Mouse (Mus musculus): ENCODE measurements at regions not wholly inside any gene's neighbourhood (a gene's known extent, or its start where the extent isn't known, plus 50 kb on each side); places are given as distances from the start of the nearest gene placed in this dataset.
A peak's percentile ranks its signal among the peaks of the same experiment; 100 is the strongest.

DNA sequence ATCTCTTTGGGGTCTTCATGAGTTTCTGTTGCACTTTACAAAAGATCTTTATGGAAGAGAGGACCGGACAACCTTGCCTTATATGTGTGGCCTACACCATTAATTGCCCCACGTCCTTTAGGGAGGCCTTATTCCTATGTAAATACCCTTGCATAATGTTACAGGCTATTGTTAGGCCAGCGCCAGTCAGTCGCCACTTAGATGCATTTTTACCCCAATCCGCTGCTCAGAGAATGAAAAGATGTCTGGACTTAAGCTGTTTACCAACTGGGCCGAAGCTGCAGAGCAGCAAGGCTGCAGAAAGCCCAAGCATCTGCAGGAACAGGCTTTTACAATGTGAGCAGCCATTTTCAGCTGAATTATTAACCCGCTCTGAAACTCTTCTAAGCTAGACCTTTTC is 79.5 kb upstream of the Otx2 start:
- Histone ChIP-seq H3K9me3 (ENCODE audit: control insufficient read depth, low read length) (no peaks in the 10 kb centered on the region; the same call in 1 of the 2 replicates), H3K36me3 (ENCODE audit: control insufficient read depth, insufficient read depth) (no peaks in the 10 kb centered on the region), H3K27me3 (replicated peaks; ENCODE audit: control insufficient read depth, insufficient read depth, low read length) (peaks cover 24% of the 10 kb centered on the region), H3K27ac (ENCODE audit: low read length) (no peak overlapping the region), H3K9ac (replicated peaks; ENCODE audit: low read depth, low read length) (no peak overlapping the region), H3K4me3 (replicated peaks; ENCODE audit: low read length) (no peak overlapping the region), H3K4me2 (ENCODE audit: low read length) (no peak overlapping the region; the same call in 1 of the 2 replicates), H3K4me1 (replicated peaks; ENCODE audit: control insufficient read depth, insufficient read depth, low read length) (peaks cover 27% of the 10 kb centered on the region)
- 17% methylated on average over 7 of the region's 7 CpGs for WGBS
- ATAC-seq, result 0 out of 2 replicates have a peak, but pooled peaks have one; percentile 8

- Histone ChIP-seq H3K9ac (replicated peaks; ENCODE audit: low read depth, low read length) (no peak overlapping the region), H3K27ac (ENCODE audit: low read length) (no peak overlapping the region), H3K36me3 (ENCODE audit: control insufficient read depth, insufficient read depth) (no peaks in the 10 kb centered on the region), H3K4me1 (replicated peaks; ENCODE audit: control insufficient read depth, insufficient read depth, low read length) (peaks cover 27% of the 10 kb centered on the region), H3K27me3 (replicated peaks; ENCODE audit: control insufficient read depth, insufficient read depth, low read length) (peaks cover 24% of the 10 kb centered on the region), H3K4me2 (ENCODE audit: low read length) (no peak overlapping the region), H3K9me3 (ENCODE audit: control insufficient read depth, low read length) (no peaks in the 10 kb centered on the region; the same call in 1 of the 2 replicates), H3K4me3 (replicated peaks; ENCODE audit: low read length) (no peak overlapping the region)
- no peak for ATAC-seq
- 14% methylated on average over 8 of the region's 8 CpGs for WGBS
These were observed 78.9 kb upstream of the Otx2 start for GRCm38 (mm10) chr14:48752579-48752905.

GRCm38 (mm10) chr14:48751751-48752578 is 78.3 kb upstream of the Otx2 start:
- peaks cover 24% of the 10 kb centered on the region for H3K27me3 ChIP-seq (replicated peaks; ENCODE audit: control insufficient read depth, insufficient read depth, low read length)
- no peaks in the 10 kb centered on the region for H3K36me3 ChIP-seq (ENCODE audit: control insufficient read depth, insufficient read depth)
- H3K4me3 ChIP-seq (replicated peaks; ENCODE audit: low read length), result 0 out of 2 replicates have a peak overlapping the region, but pooled peaks have one; percentile 5
- WGBS, result 9% methylated on average over 18 of the region's 18 CpGs
- ATAC-seq, result no peak
- H3K9ac ChIP-seq (replicated peaks; ENCODE audit: low read depth, low read length), result no peak overlapping the region
- no peak overlapping the region for H3K27ac ChIP-seq (ENCODE audit: low read length)
- peak overlapping the region; percentile 24 for H3K4me2 ChIP-seq (ENCODE audit: low read length)
- H3K9me3 ChIP-seq (ENCODE audit: control insufficient read depth, low read length), result no peaks in the 10 kb centered on the region; the same call in 1 of the 2 replicates
- peaks cover 27% of the 10 kb centered on the region for H3K4me1 ChIP-seq (replicated peaks; ENCODE audit: control insufficient read depth, insufficient read depth, low read length)

- Histone ChIP-seq H3K27me3 (replicated peaks; ENCODE audit: control insufficient read depth, insufficient read depth, low read length) (peaks cover 24% of the 10 kb centered on the region), H3K27ac (ENCODE audit: low read length) (no peak overlapping the region), H3K4me2 (ENCODE audit: low read length) (no peak overlapping the region), H3K4me1 (replicated peaks; ENCODE audit: control insufficient read depth, insufficient read depth, low read length) (peaks cover 27% of the 10 kb centered on the region), H3K9ac (replicated peaks; ENCODE audit: low read depth, low read length) (no peak overlapping the region), H3K4me3 (replicated peaks; ENCODE audit: low read length) (no peak overlapping the region), H3K36me3 (ENCODE audit: control insufficient read depth, insufficient read depth) (no peaks in the 10 kb centered on the region), H3K9me3 (ENCODE audit: control insufficient read depth, low read length) (no peaks in the 10 kb centered on the region; the same call in 1 of the 2 replicates)
- ATAC-seq, result no peak
- 7% methylated on average over 6 of the region's 6 CpGs for WGBS
These were observed 77.4 kb upstream of the Otx2 start for GRCm38 (mm10) chr14:48750994-48751393.

- no peak overlapping the region for H3K27ac ChIP-seq (ENCODE audit: low read length)
- ATAC-seq, result no peak
- no peak overlapping the region for H3K4me3 ChIP-seq (replicated peaks; ENCODE audit: low read length)
- no peak overlapping the region for H3K9ac ChIP-seq (replicated peaks; ENCODE audit: low read depth, low read length)
- H3K9me3 ChIP-seq (ENCODE audit: control insufficient read depth, low read length), result no peaks in the 10 kb centered on the region; the same call in 1 of the 2 replicates
- 93% methylated on average over 12 of the region's 12 CpGs for WGBS
- H3K36me3 ChIP-seq (ENCODE audit: control insufficient read depth, insufficient read depth), result no peaks in the 10 kb centered on the region
- H3K4me2 ChIP-seq (ENCODE audit: low read length), result no peak overlapping the region
- peaks cover 24% of the 10 kb centered on the region for H3K27me3 ChIP-seq (replicated peaks; ENCODE audit: control insufficient read depth, insufficient read depth, low read length)
- H3K4me1 ChIP-seq (replicated peaks; ENCODE audit: control insufficient read depth, insufficient read depth, low read length), result peaks cover 23% of the 10 kb centered on the region
These were observed 75.4 kb upstream of the Otx2 start for GRCm38 (mm10) chr14:48748976-48749375.

GRCm38 (mm10) chr14:48747936-48748335 is 74.3 kb upstream of the Otx2 start:
- H3K27me3 ChIP-seq (replicated peaks; ENCODE audit: control insufficient read depth, insufficient read depth, low read length), result peaks cover 23% of the 10 kb centered on the region
- ATAC-seq, result no peak
- no peaks in the 10 kb centered on the region for H3K36me3 ChIP-seq (ENCODE audit: control insufficient read depth, insufficient read depth)

GRCm38 (mm10) chr14:48740942-48741602 is 67.5 kb upstream of the Otx2 start:
- WGBS, result 9% methylated on average over 7 of the region's 7 CpGs
- H3K4me3 ChIP-seq (replicated peaks; ENCODE audit: low read length), result no peak overlapping the region
- H3K4me1 ChIP-seq (replicated peaks; ENCODE audit: control insufficient read depth, insufficient read depth, low read length), result peaks cover 3% of the 10 kb centered on the region
- no peak overlapping the region for H3K4me2 ChIP-seq (ENCODE audit: low read length)
- H3K9me3 ChIP-seq (ENCODE audit: control insufficient read depth, low read length), result no peaks in the 10 kb centered on the region
- H3K36me3 ChIP-seq (ENCODE audit: control insufficient read depth, insufficient read depth), result no peaks in the 10 kb centered on the region
- H3K9ac ChIP-seq (replicated peaks; ENCODE audit: low read depth, low read length), result no peak overlapping the region
- peaks cover 34% of the 10 kb centered on the region for H3K27me3 ChIP-seq (replicated peaks; ENCODE audit: control insufficient read depth, insufficient read depth, low read length)
- 0 out of 2 replicates have a peak, but pooled peaks have one; percentile 38 for ATAC-seq
- H3K27ac ChIP-seq (ENCODE audit: low read length), result no peak overlapping the region

More at GRCm38 (mm10) chr14:48747936-48748335, 74.3 kb upstream of the Otx2 start:
- no peak overlapping the region for H3K4me2 ChIP-seq (ENCODE audit: low read length)
- no peaks in the 10 kb centered on the region; the same call in 1 of the 2 replicates for H3K9me3 ChIP-seq (ENCODE audit: control insufficient read depth, low read length)
- WGBS, result 96% methylated on average over 1 of the region's 1 CpGs
- no peak overlapping the region for H3K9ac ChIP-seq (replicated peaks; ENCODE audit: low read depth, low read length)
- H3K4me3 ChIP-seq (replicated peaks; ENCODE audit: low read length), result no peak overlapping the region
- H3K4me1 ChIP-seq (replicated peaks; ENCODE audit: control insufficient read depth, insufficient read depth, low read length), result peaks cover 13% of the 10 kb centered on the region
- no peak overlapping the region for H3K27ac ChIP-seq (ENCODE audit: low read length)

- 55% methylated on average over 4 of the region's 4 CpGs for WGBS
These were observed 65.5 kb upstream of the Otx2 start for GRCm38 (mm10) chr14:48739121-48739520.

GRCm38 (mm10) chr14:48738641-48739040 is 65.0 kb upstream of the Otx2 start:
- no peak overlapping the region for H3K27ac ChIP-seq (ENCODE audit: low read length)
- WGBS, result 30% methylated on average over 10 of the region's 10 CpGs

More at GRCm38 (mm10) chr14:48739121-48739520, 65.5 kb upstream of the Otx2 start:
- Histone ChIP-seq H3K4me1 (replicated peaks; ENCODE audit: control insufficient read depth, insufficient read depth, low read length) (peaks cover 3% of the 10 kb centered on the region), H3K27me3 (replicated peaks; ENCODE audit: control insufficient read depth, insufficient read depth, low read length) (peaks cover 38% of the 10 kb centered on the region), H3K4me3 (replicated peaks; ENCODE audit: low read length) (no peak overlapping the region), H3K27ac (ENCODE audit: low read length) (no peak overlapping the region), H3K9me3 (ENCODE audit: control insufficient read depth, low read length) (no peaks in the 10 kb centered on the region), H3K36me3 (ENCODE audit: control insufficient read depth, insufficient read depth) (no peaks in the 10 kb centered on the region), H3K9ac (replicated peaks; ENCODE audit: low read depth, low read length) (no peak overlapping the region), H3K4me2 (ENCODE audit: low read length) (no peak overlapping the region)
- no peak for ATAC-seq

More at GRCm38 (mm10) chr14:48738641-48739040, 65.0 kb upstream of the Otx2 start:
- no peak for ATAC-seq
- Histone ChIP-seq H3K4me2 (ENCODE audit: low read length) (no peak overlapping the region), H3K36me3 (ENCODE audit: control insufficient read depth, insufficient read depth) (no peaks in the 10 kb centered on the region), H3K27me3 (replicated peaks; ENCODE audit: control insufficient read depth, insufficient read depth, low read length) (peaks cover 38% of the 10 kb centered on the region), H3K4me1 (replicated peaks; ENCODE audit: control insufficient read depth, insufficient read depth, low read length) (peaks cover 3% of the 10 kb centered on the region), H3K4me3 (replicated peaks; ENCODE audit: low read length) (no peak overlapping the region), H3K9ac (replicated peaks; ENCODE audit: low read depth, low read length) (no peak overlapping the region), H3K9me3 (ENCODE audit: control insufficient read depth, low read length) (no peaks in the 10 kb centered on the region)

Data from forebrain, embryonic 16.5 days (tissue).